Mouse (Mus musculus): ENCODE measurements around the gene Ptprb. TPM values are rescaled to one million over a fixed set of nuclear protein-coding genes. Genes with fewer than 3 reads are reported as not detected.

Gene Ptprb
- total RNA-seq (2021) = 62.5 and 64.6 TPM in 2 replicates
- long read RNA-seq, experiment 1, partial matches to known transcripts = 3 of 4 reads
- long read RNA-seq, experiment 1, other reads (novel, unspliced or antisense) = 1 of 4 reads
- long read RNA-seq, experiment 2, partial matches to known transcripts = 3 of 7 reads
- long read RNA-seq, experiment 2, other reads (novel, unspliced or antisense) = 4 of 7 reads

DNA sequence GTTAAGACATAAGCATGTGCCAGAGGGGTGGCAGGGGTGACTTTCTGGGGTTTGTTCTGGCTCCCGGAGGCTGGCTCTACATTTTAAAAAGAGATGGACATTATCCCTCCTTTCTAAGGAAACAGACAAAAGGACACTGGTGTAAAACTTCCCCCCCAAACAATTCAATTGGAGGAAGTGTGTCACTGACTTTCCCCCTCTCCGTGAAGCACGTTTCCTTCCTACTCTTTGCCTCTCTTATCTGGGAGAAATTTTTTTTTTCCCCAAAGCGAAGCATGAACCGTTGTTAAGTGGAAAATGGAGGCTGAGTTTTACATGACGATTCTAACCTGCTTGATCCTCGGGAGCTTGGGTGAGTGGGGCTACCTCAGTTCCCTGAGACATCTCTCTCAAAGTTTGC lies at the start of gene Ptprb:
Gene Ptprb, plus strand, starts transcription at position 244 of the 400 bp plus-strand sequence.
- no peak for DNase-seq

DNA sequence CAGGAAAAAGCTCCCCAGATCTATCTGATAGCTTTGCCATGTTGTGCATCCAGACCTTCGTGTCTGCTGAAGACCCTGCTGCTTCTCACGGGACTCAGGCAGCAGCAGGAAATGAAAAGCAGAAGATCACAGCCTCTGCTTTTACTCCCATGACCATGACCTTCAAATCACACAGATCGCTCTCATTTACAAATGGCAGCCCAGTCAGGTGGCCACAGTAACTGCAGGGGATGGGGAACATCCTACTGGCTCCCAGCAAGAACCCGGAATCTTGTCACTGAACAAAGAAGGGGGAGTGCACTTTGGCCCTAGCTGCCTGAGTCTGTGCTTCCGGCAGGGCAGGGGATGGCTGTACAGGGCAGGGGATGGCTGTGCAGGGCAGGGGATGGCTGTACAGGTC lies 40.0 kb upstream of the Ptprb start:
- no peak for DNase-seq

DNA sequence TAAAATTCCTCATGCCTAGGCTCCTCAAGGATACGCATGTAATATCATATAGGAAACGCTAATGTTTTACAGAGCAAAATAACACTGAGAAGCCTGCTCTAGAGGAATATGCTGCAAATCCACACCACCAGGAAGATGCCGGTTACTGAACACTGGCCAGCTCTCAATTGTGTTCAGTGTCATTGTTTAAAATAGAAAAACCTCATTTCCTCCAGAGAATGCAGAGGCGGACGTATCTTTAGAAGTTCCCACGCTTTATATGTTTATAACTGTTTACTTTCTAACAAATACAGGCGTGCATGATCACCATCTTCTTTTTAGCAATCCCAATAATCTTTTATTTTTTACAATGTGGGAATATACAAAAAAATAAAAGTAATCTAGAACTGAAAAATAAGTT lies 33.1 kb upstream of the Ptprb start:
- DNase-seq = no peak

DNA sequence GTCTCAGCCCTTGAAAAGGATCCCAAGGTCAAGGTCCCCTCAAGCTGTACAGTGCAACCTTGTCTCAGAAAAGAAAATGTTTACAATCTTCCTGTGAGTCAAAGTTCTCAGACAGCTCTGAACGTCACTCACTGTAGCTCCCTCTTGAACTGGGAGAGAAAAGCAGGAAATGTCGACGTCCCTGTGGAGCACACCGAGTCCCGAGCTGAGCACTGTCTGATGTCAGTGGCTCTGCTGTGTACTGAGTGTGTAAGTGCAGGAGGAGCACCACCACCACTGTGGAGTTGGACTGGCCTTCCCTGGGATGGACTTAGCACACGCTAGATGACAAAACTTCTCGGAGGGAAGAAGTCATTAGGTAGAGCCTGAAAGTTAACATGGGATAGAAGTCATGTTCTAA lies 31.9 kb upstream of the Ptprb start:
- no peak for DNase-seq

DNA sequence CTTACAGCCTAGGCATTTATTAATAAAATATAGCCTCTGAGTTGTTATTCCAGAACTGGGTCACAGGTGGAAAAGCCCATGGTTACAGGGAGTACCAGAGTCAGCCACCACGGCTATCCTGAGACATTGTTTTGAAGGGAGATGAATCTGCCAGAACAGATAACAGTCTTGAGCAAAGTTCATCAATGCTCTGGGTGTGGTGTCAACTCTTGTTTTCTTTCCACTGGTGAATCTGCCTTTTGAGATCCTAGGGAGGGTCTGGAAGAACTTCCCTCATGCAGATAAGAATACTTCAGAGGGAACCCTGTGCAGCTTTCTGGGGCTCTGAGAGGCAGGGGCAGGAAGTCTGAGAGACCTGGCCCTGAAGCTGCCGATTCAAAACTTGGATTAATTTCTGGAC lies 29.7 kb upstream of the Ptprb start:
- DNase-seq = no peak

DNA sequence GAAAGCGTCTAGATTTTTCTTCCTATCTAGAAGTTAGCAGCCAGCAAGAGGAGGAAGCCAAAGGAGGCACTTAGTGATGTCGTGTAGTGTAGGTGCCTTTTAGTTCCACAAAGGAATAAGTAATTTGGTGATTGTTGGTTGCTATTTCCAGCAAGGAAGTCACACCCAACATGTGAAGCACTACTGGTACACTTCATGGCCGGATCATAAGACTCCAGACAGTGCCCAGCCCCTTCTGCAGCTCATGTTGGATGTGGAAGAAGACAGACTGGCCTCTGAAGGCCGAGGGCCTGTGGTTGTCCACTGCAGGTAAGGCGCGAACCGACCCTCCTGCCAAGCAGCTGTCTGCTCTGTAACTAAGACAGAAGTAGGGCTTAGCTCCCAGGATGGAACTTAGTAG lies 22.7 kb upstream of the Ptprb start:
- DNase-seq = no peak

DNA sequence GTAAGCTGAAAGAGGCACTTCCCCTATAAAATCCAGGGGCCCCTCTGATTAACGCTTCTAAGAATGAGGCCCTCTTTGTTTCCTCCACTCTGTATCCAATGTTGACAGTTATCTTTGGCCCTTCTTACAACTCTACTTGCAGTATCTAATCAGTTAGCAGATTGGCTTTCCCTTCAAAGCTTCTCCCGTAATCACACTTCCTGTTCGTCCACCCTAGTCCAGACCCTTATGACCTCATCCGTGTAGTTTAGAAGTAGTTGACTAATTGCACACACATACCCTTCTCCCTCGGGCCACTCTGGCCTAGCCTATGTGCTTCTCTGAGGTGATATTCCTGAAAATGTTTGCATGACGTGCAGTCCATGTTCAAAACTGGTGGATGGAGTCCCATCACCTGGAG lies 21.4 kb upstream of the Ptprb start:
- no peak for DNase-seq

DNA sequence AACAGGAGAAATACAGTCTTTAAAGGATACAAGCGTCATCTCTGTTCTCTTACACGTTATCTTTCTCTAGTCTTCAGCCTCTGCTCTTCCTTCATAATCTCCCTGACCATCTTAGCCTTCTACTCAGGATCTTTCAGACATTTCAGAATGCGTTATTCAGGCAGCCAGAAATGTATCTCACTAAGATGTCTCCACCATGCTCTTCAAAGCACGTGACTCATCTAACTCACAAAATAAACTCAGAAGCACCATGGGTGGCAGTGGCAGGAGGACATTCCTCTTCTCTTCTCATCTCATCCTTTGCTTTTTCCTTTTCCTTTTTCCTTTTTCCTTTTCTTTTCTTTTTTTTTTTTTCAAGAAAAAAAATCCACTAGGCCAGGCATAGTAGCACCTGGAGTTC lies 16.0 kb upstream of the Ptprb start:
- DNase-seq = no peak

DNA sequence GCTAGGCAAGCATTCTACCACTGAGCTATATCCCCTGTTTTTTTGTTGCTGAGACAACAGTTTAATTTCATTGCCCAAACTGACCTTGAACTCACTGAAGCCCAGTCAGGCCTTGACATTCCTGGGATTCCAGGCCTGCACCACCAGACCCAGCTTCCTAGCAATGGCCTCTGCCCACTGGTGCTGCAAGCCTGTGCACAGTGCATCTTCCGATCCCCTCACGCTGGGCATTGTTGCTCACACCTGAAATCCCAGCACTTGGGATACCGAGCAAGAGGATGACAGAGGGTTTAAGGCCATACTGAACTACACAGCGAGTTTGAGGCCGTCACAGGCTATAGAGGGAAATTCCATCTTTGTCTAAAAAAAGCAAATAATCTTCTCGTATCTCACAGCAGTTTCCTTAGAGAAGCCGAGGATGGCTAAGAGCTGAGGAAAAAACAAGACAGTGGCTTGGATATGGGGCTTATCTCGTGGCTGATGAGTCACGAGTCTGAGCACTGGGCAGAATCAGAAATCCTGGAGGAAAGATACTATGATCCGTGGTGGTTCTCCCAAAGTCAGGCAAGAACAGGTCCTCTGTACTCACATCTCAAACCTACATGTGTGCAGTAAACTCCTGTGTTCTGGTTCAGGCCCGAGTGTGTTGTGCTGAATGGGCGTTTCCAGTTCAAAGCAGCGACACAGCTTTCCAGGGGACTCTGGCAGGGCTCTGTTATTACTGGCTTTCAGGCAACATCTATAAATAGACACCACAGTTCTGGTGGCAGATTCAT lies 14.5 kb upstream of the Ptprb start:
- peak; percentile 51 for DNase-seq

DNA sequence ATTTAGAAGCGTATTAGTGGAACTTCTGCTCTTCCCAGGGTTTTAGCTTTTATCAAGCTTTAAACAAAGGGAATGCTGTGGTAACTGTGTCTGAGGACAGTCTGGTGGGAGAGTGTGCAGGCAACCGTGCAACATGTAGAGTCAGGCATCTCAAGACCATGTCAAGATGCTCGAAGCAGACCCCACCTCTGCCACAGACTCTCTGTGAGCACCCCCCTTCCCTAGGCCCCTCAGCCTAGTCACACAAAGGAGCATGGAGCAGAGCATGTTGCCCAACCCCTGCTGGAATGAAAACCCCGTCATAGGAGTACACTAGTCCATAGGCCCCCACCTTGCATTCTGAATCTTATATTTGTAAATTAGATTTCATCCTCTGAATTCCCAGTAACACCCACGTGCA lies 13.8 kb upstream of the Ptprb start:
- DNase-seq = no peak

DNA sequence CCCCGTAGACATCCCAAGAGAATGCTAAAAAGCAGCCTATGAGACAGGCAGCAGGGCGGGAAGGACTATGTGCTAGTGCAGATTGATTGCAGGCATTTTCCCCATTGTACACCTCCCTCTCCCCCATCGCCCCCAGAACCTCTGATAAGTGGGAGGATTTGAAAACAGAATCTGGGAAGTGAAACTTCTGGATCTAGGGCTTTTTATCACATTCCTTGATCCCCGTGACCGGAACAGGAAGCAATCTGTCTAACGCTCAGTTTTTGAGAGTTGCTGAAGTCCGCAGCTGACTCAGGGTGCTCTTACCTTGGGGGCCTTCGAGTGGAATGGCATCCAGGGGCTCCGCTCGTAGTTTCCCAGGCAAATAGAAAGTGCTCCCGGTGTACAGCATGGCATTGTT lies 10.8 kb upstream of the Ptprb start:
- no peak for DNase-seq

DNA sequence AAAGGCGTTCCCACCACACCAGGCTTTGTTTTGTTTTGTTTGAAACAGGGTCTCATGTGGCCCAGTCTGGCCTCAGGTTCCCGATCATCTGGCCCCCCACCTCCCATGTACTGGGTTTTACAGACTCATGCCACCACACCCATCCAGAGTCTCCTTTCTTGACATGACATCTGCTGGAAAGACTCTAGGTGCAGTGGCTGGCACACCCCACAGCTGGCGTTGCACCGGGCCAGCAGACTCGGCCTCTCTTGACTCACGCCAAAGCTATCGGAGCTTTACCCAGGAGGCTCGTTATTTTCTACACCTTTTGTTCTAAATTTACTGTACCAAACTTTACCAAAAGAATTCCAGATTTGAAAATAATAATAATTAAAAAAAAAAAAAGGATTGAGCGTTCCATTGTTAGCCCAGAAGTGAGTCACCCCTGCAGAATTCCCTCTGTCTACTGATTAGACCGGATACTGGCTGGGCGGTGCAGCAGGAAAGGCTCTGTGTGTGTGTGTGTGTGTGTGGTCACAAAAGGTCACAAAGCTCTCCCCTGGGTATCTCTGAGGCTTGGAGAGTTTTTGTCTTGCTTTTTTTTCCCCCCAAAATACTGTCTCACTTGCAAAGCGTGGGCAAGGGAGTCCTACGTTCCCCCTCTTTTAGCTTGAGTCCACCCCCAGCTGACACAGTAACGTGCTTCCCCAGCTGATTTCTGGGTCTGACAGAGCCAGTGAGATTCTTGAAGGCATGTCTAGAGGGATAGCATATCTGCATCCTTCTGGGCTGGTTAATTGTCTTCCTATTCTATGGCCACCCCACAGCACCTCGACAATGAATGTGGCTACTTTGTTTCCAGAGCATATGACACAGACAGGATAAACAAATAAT lies 8.5 kb upstream of the Ptprb start:
- DNase-seq = peak; percentile 63

DNA sequence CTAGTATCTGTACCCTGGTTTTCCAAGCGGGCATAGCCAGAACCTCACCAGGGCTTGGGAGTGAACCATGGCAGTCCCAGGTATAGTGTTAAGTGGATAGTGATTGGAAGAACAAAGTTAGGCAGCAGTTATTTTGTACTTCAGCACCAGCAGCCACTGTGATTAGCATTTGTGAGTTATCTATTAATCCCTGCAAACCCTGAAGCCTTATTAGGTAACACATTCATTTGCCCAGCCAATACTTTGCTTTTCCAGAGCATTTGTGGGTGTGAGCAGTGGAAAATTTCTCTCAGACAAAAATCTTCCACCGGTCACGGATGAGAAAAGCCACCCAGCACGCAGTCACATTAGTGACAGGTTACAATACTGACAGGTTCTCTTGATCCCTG lies 7.9 kb upstream of the Ptprb start:
- DNase-seq = no peak

DNA sequence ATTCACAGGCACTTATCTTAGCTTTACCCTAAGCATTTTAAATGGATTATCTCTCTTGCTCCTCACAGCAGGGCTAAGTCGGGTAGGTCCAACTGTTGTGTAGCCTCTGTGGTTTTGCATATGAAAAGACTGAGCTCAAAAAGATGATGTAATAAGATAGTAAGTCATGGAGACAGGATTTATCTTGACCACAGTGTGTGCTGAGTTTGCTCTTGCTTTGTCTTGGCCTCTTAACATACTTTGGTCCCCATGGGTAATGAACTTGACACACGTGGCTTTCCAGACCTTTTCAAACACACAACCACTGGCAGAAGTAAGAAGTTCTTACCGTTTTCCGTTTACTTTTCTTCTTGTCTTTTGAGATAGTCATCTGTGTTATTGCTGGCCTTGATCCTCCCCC lies 7.0 kb upstream of the Ptprb start:
- DNase-seq = no peak

DNA sequence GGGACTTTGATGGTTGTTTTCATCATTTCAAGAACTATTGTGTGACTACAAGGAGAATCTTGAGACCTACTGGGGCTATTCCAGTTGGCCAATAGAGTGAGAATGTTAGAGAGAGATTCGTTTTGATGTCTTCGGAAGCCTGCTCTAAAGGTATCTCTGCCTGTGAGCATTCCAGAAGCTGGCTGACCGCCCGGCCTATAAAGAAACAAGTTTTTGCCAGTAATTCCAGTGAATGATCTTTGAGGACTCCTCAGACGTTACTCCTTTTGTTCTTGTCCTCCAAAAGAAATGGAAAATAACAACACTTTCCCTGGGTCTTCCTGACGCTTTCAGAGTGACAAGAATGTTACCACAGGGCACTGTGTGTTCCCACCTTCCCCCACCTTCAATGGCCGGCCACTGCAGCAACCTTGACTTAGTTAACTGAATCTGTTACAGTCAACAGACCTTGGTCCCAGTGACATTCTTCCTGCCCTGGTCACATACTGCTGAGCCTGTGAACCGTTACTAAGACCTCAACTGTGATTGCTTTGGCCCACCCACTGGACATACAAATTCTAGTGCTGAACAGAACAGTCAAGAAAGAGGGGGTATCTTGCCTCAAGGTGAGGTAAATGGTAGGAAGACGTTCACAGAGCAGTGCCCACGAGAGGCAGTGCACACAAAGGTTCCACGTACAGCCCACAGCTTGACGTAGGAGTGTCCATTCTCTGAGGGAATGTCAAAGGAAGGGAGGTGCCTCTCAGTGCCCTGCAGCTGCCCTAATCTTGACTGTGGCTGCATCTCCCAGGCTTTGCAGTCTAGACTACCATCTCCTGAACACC lies 4.5 kb upstream of the Ptprb start:
- no peak for DNase-seq

DNA sequence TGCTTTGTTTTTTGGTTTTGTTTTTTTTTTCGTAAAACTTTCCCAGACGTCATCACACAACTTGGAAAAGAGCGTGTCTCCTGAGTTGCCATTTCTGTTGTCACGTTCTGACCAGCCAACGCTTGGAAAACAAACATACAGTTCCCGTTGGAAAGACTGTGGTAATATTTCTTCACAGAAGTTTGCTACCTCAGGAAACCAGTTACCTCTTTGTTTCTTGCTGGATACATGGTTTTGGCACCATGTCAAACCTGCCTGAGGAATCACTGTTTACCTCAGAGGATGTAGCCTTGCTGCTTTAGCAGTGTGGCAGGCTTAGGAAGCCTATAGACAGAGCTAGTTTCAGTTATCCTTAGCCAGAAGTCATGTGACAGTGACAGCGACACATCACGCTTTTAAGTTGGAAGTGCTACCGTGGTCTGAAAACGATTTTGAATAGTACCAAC lies 3.8 kb upstream of the Ptprb start:
- DNase-seq = no peak

DNA sequence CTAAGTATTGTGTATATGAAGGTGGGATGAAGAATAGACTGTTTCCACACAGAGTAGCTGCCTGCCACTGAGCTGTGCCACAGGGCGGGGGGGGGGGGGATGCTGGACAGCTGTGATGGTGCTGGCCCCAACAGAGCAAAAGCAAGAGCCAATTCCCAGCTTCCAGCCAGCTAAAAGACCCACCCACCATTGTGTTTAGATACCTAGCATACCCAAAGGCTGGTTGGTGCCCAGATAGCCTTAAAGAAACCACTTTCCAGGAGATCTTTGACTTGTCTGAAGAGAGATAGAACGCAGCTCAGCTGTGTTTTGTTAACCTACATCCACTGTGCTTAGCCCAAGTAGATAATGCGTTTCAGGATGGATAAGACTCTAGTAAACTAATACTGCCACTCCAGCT lies 3.2 kb upstream of the Ptprb start:
- no peak for DNase-seq

DNA sequence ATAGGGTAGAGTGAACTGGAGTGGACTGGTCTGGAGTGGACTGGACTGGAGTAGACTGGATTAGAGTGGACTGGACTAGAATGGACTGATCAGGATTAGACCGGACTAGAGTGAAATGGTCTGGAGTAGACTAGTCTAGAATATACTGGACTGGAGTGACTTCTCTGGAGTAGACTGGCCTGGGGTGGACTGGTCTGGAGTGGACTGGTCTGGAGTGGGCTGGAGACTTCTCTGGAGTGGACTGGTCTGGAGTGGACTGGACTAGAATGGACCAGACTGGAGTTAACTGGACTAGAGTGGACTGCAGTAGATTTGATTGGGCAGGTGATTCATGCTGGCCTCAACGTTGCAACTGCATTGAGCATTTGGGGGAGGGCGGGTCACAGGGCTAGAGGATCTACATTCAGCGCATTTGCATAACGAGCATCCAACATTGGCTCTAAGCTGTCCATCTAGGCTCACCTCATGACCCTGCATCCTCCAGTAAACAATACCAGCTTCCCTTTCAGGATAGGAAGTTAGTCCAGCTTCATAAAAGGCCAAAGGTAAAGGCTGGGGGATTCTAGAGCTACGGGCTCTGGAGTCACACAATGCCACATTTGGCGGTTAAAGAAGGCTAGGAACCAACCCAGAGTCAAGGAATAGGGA lies 11.5 kb downstream of the Ptprb start:
- DNase-seq = no peak

DNA sequence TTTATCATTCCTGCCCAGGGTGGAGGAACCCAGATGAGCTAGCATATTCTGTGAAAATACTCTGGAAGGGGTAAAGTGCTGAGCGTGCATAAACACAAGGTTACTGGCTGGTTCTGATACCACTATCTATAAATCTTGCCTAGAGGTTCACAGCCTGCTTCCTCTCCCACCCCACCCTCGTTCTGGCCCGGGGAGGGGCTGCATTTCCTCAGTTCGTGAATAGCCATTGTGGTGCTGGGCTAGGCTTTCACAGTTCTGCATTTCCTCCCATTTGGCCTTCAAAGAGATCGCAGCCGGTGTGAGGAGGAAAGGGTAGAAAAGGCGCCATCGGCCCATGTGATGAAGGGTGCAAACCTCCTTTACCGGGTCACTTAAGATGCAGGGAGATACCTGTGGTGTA lies 12.8 kb downstream of the Ptprb start:
- peak; percentile 44 for DNase-seq

DNA sequence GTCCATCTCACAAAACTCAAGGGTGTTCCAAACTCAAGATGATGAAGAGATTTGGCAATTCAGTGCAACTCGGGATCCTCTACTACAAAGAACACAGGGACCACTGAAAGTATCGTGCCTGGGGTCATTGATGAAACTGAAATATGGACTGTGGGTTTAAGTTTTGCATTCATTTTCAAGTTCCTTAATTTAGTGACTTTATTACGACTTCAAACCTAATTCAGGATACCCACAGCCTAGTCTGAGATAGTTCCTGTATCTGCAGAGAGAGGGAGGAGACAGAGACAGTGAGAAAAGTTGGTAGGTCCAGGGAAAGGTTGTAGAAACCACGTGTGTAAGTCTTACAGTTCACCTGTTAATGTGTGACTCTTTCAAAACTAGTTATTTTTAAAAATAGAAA lies 15.2 kb downstream of the Ptprb start:
- no peak for DNase-seq

DNA sequence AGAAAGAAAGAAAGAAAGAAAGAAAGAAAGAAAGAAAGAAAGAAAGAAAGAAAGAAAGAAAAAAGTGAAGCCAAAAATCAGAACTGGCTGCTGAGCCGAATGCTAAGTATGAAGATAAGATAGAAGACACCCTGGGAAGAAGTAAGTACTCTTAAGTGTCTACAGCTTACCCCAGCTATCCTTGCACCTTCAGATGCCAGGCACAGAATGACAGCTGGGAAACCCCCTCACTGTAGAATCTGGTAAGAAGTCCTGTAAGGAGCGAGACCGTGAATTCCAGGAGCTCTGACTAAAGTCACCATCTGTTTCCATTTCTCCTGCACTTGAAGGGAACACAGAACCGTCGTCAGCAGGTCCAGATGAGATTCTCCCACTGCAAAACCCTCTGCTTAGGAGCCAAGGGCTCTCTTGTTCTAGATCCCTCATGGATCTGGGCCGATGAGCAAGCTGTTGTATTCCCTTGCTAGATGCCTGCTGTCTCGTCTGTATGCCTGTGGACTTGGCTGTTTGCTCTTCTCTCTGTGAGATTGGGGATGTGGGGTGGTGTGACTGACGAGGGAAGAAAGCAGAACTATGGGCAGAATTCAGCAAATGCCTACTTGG lies 15.9 kb downstream of the Ptprb start:
- DNase-seq = no peak

Data from adrenal gland, postnatal 14 days (tissue).